Mouse (Mus musculus): ENCODE data around the gene Col5a1.

DNA sequence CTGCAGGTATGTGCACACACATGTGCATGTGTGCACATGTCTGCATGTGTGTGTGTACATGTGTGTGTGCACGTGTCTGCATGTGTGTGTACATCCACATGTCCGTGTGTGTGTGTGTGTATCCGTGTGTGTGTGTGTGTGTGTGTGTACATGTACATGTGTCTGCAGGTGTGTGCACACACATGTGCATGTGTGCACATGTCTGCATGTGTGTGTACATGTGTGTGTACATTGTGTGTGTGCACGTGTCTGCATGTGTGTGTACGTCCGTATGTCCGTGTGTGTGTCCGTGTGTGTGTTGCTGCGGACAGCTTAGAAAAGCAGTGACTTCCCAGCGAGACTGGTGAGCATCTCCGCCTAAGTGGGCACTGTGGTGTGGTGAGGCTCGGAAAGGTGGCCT lies 6.8 kb downstream of the Col5a1 start:
- no peak for TF ChIP-seq CTCF (IDR thresholded peaks at IDR 0.05)
- TF ChIP-seq EP300 (IDR thresholded peaks at IDR 0.05), result no peak

Data from lung, postnatal 0 days (tissue).